Mouse (Mus musculus): ENCODE measurements around the gene Ppp2r2d. TPM values are rescaled to one million over a fixed set of nuclear protein-coding genes. Genes with fewer than 3 reads are reported as not detected.

The Ppp2r2d gene
- polyA plus RNA-seq, 1 experiment from 2014 or later, result 39.1 TPM

DNA sequence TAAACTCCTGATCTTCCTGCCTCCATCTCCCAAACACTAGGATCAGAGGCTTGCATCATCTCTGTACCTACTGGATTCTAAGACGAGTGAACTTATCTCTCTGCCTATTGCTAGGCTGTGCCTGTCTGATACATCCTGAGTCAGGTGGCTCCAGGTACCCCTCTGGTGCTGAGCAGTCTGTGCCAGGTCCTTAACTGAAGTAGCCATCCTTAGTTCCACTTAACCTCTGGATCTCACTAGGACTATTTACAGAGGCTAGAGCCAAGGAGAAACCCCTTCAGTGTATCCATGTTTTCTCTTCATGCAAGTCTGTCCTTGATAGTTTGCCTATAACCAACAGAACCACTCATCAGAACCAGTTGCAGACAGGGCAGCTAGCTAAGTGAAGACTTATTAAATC, 60.6 kb downstream of the Ppp2r2d start:
- H3K27me3 ChIP-seq, result no peaks in the 10 kb centered on the region
- no peaks in the 10 kb centered on the region for H3K36me3 ChIP-seq
- H3K4me1 ChIP-seq, result peaks cover 37% of the 10 kb centered on the region
- H3K4me3 ChIP-seq (replicated peaks), result peak overlapping the region; percentile 86
- ATAC-seq (ENCODE audit: insufficient number of reproducible peaks, low FRiP score, low TSS enrichment, low read depth), result no peak
- H3K9ac ChIP-seq, result no peak overlapping the region
- WGBS, result 75% methylated on average over 1 of the region's 1 CpGs
- H3K4me2 ChIP-seq (replicated peaks), result peak overlapping the region; percentile 80
- H3K9me3 ChIP-seq (replicated peaks), result no peaks in the 10 kb centered on the region
- H3K27ac ChIP-seq (replicated peaks), result peak overlapping the region; percentile 44; the same call in 1 of the 2 replicates

- no peak overlapping the region for H3K9ac ChIP-seq
- WGBS, result 5% methylated on average over 7 of the region's 7 CpGs
These were observed 61.2 kb downstream of the Ppp2r2d start for GRCm38 (mm10) chr7:138907043-138907442.

DNA sequence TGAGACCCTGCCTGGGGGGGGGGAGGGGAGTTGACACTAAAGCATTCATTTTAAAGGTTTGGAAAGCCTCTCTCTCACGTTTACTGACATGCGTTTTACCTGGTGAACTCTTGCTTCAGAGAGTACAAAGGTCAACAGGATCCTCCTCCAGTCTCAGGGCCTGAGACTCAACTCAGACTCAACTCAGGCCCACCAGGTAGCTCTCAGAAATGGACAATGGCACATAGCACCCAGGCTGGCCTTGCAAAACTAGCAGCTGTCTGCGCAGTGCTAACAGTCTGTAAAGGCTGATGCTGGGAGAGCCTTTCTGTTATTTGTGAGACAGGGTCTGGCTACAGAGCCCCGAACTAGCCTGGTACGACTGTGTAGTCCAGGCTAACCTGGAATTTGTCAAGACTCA, 62.1 kb downstream of the Ppp2r2d start:
- Histone ChIP-seq H3K4me1 (peaks cover 37% of the 10 kb centered on the region), H3K4me3 (replicated peaks) (peak overlapping the region; percentile 86), H3K9me3 (replicated peaks) (no peaks in the 10 kb centered on the region), H3K27ac (replicated peaks) (no peak overlapping the region), H3K9ac (0 out of 2 replicates have a peak overlapping the region, but pooled peaks have one; percentile 81), H3K36me3 (no peaks in the 10 kb centered on the region), H3K4me2 (replicated peaks) (peak overlapping the region; percentile 80), H3K27me3 (no peaks in the 10 kb centered on the region)
- WGBS, result 59% methylated on average over 5 of the region's 5 CpGs
- ATAC-seq (ENCODE audit: insufficient number of reproducible peaks, low FRiP score, low TSS enrichment, low read depth), result no peak

More at GRCm38 (mm10) chr7:138907043-138907442, 61.2 kb downstream of the Ppp2r2d start:
- Histone ChIP-seq H3K4me2 (replicated peaks) (peak overlapping the region; percentile 80), H3K9me3 (replicated peaks) (no peaks in the 10 kb centered on the region), H3K27me3 (no peaks in the 10 kb centered on the region), H3K36me3 (no peaks in the 10 kb centered on the region), H3K27ac (replicated peaks) (peak overlapping the region; percentile 44; the same call in 1 of the 2 replicates), H3K4me1 (peaks cover 37% of the 10 kb centered on the region), H3K4me3 (replicated peaks) (peak overlapping the region; percentile 86)
- peak; percentile 64 for ATAC-seq (ENCODE audit: insufficient number of reproducible peaks, low FRiP score, low TSS enrichment, low read depth)

DNA sequence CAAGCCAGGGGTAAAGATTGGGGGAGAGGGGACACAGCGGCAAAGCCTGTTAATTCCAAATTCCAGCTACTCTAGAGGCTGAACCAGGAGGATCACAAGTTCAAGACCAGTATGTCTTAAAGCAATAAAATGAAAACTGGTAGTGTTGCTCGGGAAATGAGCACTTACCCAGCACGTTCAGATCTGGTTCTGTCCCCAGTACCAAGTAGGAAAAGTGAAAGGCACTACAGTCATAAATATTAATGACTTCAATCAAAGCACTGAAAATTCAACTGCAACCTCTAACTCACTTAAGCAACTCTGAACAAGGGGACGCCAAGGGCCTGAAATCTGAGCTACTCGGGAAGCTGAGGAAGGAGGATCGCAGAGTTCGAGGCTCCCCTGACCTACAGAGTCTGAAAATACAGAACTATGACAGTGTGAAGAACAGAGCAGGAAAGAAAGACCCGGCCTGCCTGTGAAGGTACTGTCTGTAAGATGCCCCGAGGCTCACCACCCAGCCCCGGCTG, 62.9 kb downstream of the Ppp2r2d start:
- WGBS, result 5% methylated on average over 10 of the region's 10 CpGs

DNA sequence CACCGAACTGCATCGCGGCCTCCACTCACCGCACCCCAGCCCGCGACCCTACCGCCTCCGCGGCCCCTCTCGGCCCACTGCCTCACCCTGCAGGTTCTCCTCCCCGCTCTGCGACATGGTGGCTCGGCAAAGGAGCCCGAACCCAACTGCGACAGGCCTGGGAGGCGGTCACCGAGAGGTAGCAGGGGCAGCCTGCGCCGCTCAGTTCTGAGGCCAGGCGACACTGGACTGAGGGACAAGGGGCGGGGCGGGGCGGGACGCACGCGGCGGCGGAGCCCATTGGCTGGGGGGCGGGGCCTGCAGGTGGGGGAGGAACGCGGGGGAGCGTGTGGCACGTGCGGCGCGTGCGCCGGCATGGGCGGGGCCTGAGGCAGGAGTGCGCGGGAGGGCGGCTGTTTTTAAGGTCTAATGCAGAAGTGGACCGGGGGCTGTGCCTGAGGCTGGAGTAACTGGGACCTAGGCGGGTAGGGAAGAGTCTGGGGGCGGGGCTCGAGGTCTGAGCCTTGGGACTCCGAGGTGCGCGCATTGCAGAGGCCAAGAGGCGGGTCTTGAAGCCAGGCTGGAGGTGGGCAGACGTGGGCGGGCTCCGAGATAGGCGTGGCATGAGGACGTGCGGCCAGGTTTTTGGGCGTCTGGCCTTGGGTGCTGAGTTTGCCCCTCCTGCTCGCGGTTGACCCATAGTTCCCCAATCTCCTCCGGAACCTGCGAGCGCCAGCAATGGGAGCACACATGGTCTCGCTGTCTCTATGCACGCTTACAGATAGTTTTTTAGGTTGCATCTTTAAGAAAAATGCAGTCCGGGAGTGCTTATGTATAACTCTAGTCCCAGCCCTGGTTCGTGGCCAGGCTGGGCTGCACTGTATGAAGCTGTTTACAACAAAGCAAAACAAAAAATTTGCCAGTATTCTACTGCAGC, 63.7 kb downstream of the Ppp2r2d start, which contains the start of gene Bnip3:
Bnip3 (minus strand) TSS at position 243 of the 916 bp plus-strand sequence.
- H3K4me3 ChIP-seq (replicated peaks), result peak within 1 kb of the TSS; percentile 86
- ATAC-seq (ENCODE audit: insufficient number of reproducible peaks, low FRiP score, low TSS enrichment, low read depth), result peak; percentile 93
- peaks cover 35% of the 10 kb centered on the region for H3K4me1 ChIP-seq
- peak within 1 kb of the TSS; percentile 74 for H3K27ac ChIP-seq (replicated peaks)
- peak within 1 kb of the TSS; percentile 81 for H3K9ac ChIP-seq
- no peaks in the 10 kb centered on the region for H3K36me3 ChIP-seq
- no peaks in the 10 kb centered on the region for H3K9me3 ChIP-seq (replicated peaks)
- H3K4me2 ChIP-seq (replicated peaks), result peak within 1 kb of the TSS; percentile 80
- WGBS, result under 1% methylated on average over 63 of the region's 66 CpGs
- H3K27me3 ChIP-seq, result no peaks in the 10 kb centered on the region

More for the DNA sequence above, 62.9 kb downstream of the Ppp2r2d start:
- H3K27ac ChIP-seq (replicated peaks), result peak overlapping the region; percentile 68
- H3K9me3 ChIP-seq (replicated peaks), result no peaks in the 10 kb centered on the region
- no peaks in the 10 kb centered on the region for H3K36me3 ChIP-seq
- peaks cover 35% of the 10 kb centered on the region for H3K4me1 ChIP-seq
- peak overlapping the region; percentile 81 for H3K9ac ChIP-seq
- peak overlapping the region; percentile 86 for H3K4me3 ChIP-seq (replicated peaks)
- no peaks in the 10 kb centered on the region for H3K27me3 ChIP-seq
- peak overlapping the region; percentile 80 for H3K4me2 ChIP-seq (replicated peaks)
- ATAC-seq (ENCODE audit: insufficient number of reproducible peaks, low FRiP score, low TSS enrichment, low read depth), result no peak

GRCm38 (mm10) chr7:138910193-138910562, 64.3 kb downstream of the Ppp2r2d start:
- H3K27me3 ChIP-seq, result no peaks in the 10 kb centered on the region
- H3K4me1 ChIP-seq, result peaks cover 35% of the 10 kb centered on the region
- 23% methylated on average over 7 of the region's 7 CpGs for WGBS
- H3K4me3 ChIP-seq (replicated peaks), result peak overlapping the region; percentile 86
- 0 out of 2 replicates have a peak overlapping the region, but pooled peaks have one; percentile 81 for H3K9ac ChIP-seq
- peak overlapping the region; percentile 74 for H3K27ac ChIP-seq (replicated peaks)
- no peaks in the 10 kb centered on the region for H3K36me3 ChIP-seq
- peak overlapping the region; percentile 80 for H3K4me2 ChIP-seq (replicated peaks)
- H3K9me3 ChIP-seq (replicated peaks), result no peaks in the 10 kb centered on the region
- no peak for ATAC-seq (ENCODE audit: insufficient number of reproducible peaks, low FRiP score, low TSS enrichment, low read depth)

DNA sequence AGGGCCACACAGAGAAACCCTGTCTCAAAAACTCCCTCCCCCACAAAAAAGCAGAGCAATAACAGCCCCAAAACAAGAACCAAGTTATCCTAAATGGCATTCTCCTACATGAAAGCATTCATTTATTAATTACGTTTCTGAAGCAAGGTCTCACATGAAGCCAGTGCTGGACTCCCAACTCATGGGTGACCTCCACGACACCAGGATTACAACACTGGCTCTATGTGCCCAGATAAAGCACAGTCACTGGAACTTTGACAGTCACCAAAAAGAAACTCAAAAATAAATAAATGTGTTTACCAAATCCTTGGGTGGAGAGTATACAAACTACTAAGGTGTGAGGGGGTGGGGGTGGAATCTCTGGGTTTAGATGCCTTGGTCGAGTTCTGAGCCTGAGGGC, 67.7 kb downstream of the Ppp2r2d start:
- no peak overlapping the region for H3K9ac ChIP-seq
- no peaks in the 10 kb centered on the region for H3K36me3 ChIP-seq
- H3K9me3 ChIP-seq (replicated peaks), result no peaks in the 10 kb centered on the region
- H3K4me3 ChIP-seq (replicated peaks), result no peak overlapping the region
- no peaks in the 10 kb centered on the region for H3K27me3 ChIP-seq
- no peak for ATAC-seq (ENCODE audit: insufficient number of reproducible peaks, low FRiP score, low TSS enrichment, low read depth)
- peaks cover 10% of the 10 kb centered on the region for H3K4me1 ChIP-seq
- H3K27ac ChIP-seq (replicated peaks), result no peak overlapping the region
- H3K4me2 ChIP-seq (replicated peaks), result no peak overlapping the region
- 67% methylated on average over 3 of the region's 3 CpGs for WGBS

DNA sequence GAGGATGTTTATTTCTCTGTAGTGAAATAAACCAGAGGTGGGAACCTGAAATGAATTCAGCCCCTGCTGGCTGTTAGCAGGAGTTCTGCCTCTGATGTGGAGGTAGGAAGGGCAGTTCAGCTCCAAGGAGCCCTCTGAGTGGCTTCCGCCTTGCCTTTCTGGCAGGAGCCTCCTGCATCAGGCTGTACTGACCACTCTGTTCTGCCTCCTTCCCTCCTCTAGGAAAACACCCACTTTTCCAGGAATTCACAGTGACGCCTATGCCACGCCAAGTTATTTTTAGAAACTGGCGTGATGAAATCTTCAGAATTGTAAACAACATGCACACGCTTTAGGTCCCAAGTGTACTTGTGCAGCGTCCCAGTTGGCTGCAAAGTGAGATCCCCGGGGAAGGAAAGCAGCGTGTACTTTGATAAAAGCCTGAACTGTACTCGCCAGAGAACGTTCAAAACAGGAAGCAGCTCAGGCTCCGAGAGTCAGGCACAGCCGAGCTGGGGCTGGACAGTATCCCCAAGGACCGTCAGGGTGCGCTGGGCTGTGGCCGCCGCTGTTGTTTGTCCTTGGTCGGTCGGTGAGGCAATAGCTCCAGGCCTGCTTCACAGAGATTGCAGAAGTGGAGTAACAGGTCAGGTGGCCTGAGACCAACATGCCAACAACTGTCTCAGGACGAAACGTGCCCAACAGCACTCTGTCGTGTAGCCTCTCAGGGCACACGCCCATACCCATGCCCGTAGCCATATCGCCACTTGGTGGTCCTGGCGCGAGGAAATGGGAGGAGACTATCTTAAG, 73.5 kb downstream of the Ppp2r2d start:
- Histone ChIP-seq H3K4me1 (peaks cover 12% of the 10 kb centered on the region), H3K27ac (replicated peaks) (peak overlapping the region; percentile 25; the same call in 1 of the 2 replicates), H3K4me3 (replicated peaks) (peak overlapping the region; percentile 33), H3K36me3 (no peaks in the 10 kb centered on the region), H3K9ac (0 out of 2 replicates have a peak overlapping the region, but pooled peaks have one; percentile 5), H3K27me3 (no peaks in the 10 kb centered on the region), H3K4me2 (replicated peaks) (peak overlapping the region; percentile 62), H3K9me3 (replicated peaks) (no peaks in the 10 kb centered on the region)
- peak; percentile 70; the same call in 1 of the 2 replicates for ATAC-seq (ENCODE audit: insufficient number of reproducible peaks, low FRiP score, low TSS enrichment, low read depth)
- WGBS, result 2% methylated on average over 26 of the region's 26 CpGs

GRCm38 (mm10) chr7:138921611-138922010, 75.7 kb downstream of the Ppp2r2d start:
- no peak overlapping the region for H3K9ac ChIP-seq
- no peak overlapping the region for H3K27ac ChIP-seq (replicated peaks)
- H3K4me1 ChIP-seq, result peaks cover 12% of the 10 kb centered on the region
- no peak overlapping the region for H3K4me2 ChIP-seq (replicated peaks)
- no peaks in the 10 kb centered on the region for H3K9me3 ChIP-seq (replicated peaks)
- no peaks in the 10 kb centered on the region for H3K27me3 ChIP-seq
- WGBS, result 94% methylated on average over 8 of the region's 8 CpGs
- no peak overlapping the region for H3K4me3 ChIP-seq (replicated peaks)
- ATAC-seq (ENCODE audit: insufficient number of reproducible peaks, low FRiP score, low TSS enrichment, low read depth), result no peak
- H3K36me3 ChIP-seq, result no peaks in the 10 kb centered on the region

DNA sequence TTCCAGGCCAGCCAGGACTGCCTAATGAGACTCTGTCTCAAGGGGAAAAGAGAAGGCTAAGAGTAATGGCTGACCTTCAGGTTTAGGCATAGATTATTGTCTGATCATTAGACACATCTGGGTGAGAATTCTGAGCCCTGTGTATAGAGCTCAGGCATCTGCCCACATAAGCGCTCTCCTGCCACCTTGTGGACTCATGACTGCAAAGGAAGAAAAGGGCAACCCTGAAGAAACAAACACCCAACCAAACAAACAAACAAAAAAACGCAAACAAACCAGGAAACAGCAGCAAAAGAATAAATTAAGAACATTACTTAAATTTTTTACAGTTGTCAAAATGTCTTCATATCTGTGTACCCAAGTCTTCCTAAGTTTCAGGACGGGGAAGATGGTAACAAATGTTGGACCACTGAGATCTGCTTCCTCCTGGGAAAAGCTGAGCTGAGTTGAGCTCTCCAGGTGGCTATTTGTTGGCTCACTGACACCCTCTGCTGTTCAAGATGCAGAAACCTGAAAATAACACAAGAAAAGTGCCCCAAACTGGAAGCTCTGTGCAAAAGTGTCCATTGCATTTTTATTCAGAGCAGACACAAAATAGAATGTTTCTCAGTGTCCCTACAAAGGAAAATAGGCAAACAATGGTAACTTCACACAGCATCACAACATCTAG, 78.0 kb downstream of the Ppp2r2d start:
- no peak overlapping the region for H3K27ac ChIP-seq (replicated peaks)
- no peaks in the 10 kb centered on the region for H3K9me3 ChIP-seq (replicated peaks)
- H3K4me3 ChIP-seq (replicated peaks), result no peak overlapping the region
- H3K27me3 ChIP-seq, result no peaks in the 10 kb centered on the region
- 6% methylated on average over 3 of the region's 3 CpGs for WGBS
- H3K4me2 ChIP-seq (replicated peaks), result no peak overlapping the region
- H3K4me1 ChIP-seq, result peaks cover 10% of the 10 kb centered on the region
- no peak for ATAC-seq (ENCODE audit: insufficient number of reproducible peaks, low FRiP score, low TSS enrichment, low read depth)
- no peak overlapping the region for H3K9ac ChIP-seq
- no peaks in the 10 kb centered on the region for H3K36me3 ChIP-seq
